Mouse (Mus musculus) CH12F3 (cell line): Measurements from ENCODE around the gene Mfsd13b.

Source experiments
- in situ Hi-C: fragments of 300-500 bp; cut with MboI; formaldehyde crosslinking; loops from 2 replicates; pipeline ENCODE4 v1.14.3; 2020; ENCODE audit warnings: low sequenced_read_pairs

The Mfsd13b gene

DNA sequence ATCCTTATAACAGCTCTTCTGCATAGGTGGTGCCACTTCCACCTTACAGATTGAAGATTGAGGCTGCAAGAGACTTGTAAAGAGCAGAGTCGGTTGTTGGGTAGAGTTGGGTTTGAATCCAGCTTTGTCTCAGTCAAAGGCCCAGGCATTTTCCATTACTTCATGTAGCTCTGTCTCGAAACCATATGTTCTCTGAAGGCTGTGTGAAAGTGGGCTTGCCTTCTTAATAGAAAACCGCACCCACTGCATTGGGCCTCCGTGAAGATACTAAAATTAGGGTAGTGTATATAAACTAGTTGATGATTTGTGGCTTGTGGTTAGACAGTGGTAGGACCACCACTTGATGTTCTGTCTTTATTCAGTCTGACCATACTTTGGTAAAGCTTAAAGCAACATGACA lies 58.3 kb downstream of the Mfsd13b start:
- in situ Hi-C loops = no loop called here

DNA sequence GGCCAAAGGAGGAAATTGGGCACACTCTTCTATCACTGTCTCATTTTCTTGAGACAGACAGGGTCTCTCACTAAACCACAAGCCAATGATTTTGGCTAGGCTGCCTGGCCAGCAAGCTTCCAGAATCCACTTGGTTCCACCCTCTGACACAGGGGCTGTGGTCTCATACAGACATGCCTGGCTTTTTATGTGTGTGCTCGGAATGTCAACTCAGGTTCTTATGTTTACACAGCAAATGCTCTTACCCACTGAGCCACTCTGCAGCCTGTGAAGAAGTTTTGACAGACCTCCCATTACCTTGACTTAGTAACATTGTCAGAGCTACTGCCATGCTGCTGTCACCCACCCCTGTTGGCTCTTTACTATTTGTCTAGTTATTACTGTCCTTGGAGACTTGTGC lies 59.7 kb downstream of the Mfsd13b start:
- in situ Hi-C loops = no loop called here

DNA sequence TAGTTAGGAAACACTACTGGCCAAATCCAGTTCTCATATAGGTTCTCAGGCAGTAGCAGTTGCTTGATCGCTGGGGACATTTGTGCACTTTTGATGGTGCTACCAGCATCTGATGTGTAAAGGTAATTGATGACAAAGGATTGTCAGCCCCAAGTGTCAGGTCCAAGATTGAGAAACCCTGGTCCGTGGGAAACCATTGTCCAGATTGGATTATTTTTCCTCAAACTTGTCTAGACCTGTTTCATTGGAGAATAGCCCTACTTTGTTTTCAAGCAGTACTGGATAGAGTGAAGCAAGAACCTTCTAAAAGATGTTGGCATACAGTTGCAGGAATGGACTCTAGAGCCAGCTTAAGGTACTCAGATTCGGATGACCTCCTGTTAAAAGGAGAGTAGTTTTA lies 60.7 kb downstream of the Mfsd13b start:
- in situ Hi-C loops = no loop called here

DNA sequence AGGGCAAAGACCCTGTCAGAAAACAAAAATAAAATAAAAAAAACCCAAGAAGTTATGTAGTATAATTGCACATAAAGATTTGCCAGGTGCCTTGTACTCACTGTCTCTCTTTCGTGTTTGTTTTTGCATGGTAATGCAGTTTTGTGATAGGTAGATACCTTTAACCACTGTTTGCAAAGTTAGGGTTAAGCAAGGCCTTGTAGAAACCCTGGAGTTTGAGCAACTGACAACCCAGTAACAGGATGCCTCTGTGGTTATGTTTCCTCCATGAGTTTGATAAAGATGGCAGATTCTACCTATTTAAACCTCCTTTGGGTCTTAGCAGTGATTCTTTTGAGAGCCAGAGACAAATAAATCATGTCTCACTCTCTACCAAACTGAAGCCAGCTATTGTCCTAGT lies 61.2 kb downstream of the Mfsd13b start:
- in situ Hi-C loops = no loop called here

DNA sequence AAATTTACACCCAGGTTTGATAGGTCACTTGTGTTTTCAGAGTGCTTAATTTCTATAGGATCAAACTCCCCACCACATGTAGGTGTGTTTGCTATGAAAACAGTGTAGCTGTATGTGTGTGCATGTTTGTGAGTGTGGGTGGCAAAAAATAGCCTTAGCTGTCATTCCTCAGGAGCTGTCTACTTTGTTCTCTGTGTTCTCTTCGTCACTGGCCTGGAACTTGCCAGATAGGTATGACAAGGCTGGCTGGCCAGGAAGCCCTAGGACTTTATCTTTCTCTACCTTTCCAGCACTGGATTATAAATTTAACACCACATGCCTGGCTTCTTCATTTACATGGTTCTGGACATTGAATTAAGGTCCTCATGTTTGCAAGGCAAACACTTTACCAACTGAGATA lies 61.9 kb downstream of the Mfsd13b start:
- in situ Hi-C loops = no loop called here

DNA sequence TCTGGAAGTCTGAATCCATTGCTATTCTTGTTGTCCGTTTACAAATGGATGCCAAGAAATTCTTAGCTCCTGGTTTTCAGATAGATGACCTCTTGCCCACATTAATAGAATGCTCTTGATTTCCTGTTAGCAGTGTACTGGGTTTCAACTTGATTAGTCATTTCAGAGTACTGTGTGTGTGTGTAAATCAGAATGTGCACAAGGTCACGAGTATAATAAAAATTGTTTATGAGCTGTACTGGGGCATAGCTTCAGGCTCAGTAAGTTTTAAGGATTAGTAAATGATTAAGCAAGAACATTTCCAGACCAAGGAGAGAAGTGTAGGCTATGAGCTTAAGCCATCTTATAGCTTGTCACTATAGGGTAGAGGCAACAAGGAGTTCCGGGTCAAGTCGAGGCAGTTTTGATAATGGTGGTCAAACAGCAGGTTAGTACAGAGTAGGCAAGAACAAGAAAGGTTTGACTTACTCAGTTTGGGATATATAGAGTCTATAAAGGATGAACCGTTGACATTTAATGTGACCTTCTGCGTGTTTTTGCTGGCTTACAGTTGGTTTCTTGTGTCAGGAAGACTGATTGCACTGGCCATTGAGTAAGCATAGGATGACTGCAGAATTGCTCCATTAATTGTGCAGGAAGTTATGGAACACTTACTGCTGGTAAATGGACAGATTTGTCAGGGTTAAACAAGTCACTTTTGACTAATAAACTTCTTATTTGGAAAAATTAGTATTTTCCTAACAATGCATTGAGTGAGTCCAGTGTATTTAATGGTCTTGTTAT lies 63.6 kb downstream of the Mfsd13b start:
- in situ Hi-C loops = no loop called here

DNA sequence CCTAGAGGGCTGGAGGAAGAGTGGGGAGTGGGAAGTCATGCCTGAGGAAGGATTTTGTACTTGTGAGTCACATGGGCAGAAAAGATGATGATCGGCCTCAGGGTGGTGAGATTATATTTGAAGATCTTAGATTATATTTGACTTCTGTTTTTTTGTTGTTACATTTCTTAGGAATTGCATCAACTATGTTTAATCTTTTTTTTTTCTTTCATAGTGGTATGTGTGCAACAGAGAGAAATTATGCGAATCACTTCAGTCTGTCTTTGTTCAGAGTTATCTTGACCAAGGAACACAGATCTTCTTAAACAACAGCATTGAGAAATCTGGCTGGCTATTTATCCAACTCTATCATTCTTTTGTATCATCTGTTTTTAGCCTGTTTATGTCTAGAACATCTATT lies 65.3 kb downstream of the Mfsd13b start:
- in situ Hi-C loops = no loop called here

DNA sequence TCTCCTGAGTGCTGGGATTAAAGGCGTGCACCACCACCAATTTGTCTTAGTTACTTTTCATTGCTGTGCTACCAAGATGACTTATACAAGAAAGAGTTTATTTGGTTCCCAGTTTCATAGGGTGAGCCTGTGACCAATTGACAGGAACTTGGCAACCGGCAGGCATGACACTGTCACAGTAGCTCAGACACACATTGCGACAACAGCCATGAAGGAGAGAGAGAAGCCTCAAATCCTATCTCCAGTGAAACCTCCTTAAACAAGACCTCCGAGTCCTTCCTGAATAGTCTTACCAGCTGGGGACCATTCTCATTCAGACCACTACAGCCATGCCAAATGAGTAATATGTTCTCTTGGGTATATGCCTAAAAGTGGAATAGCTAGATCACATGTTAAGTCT lies 70.8 kb downstream of the Mfsd13b start:
- in situ Hi-C loops = no loop called here

DNA sequence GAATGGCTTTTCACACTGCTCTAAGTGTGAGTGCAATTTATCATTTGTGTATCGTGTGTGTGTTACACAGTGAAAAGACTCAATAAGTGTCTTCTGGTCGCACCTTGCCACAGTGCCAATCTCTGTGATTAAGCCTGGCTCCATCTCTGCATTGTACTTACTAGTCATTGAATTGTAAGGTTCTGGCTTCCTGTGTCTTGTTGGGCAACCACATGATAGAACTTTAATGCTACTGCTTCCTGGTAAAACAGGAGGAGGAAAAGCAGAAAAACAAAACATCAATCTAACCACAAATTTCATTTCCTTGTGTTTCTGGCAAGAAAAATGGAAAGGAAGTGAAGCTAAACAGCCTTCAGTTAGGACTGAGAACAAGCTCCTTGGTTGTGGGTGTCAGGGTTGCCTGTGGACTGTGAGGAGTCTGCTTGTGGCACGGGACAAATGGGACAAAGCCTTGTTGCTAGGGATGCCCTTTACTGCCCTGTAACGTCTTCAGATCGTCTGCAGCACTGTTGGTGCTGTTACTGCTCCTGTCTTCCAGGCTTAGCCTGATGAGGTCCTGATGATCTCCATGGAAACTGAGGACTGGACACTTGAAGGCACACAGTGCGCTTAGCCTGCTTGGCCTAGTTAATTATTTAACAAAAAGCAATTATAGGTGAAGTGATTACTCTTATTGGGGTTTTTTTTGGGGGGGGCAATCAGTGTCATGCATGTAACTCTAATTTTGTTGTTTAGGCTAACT lies 77.3 kb downstream of the Mfsd13b start:
- in situ Hi-C loops = loop anchor here (10.0 kb wide), 1 partner anchor 125 kb away; no protein-coding TSS in a partner anchor

DNA sequence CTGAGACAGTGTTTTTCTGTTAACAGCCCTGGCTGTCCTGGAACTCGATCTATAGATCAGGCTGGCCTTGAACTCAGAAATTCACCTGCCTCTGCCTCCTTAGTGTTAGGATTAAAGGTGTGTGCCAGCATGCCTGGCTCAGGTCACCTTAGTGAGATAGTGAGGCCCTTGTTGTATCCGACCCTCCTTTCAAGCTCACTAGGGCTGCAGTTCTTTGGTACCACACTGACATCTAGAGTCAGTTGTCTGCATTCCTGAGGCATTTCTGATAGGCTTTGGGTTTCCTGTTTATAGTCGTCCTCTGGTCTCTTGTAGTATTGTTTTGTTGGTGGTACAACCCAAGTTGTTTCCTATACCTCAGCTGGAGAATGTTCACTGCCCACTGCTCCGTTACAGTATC lies 82.0 kb downstream of the Mfsd13b start:
- in situ Hi-C loops = loop anchor here (10.0 kb wide), 1 partner anchor 130 kb away; no protein-coding TSS in a partner anchor
